Mouse (Mus musculus) urinary bladder, postnatal 36 days (tissue): ENCODE measurements around the gene Fbrsl1.

Experiments used
- DNase-seq, 2 experiments: peaks; one replicate each; pipeline ENCODE4 v3.0.0; 2022; ENCODE audit warnings: low spot score in 2 of 2, mixed read lengths in 1 of 2

The Fbrsl1 gene

GRCm38 (mm10) chr5:110415022-110415421 is 33.3 kb downstream of the Fbrsl1 start:
- DNase-seq, result no peak

- DNase-seq, result no peak
Observed at GRCm38 (mm10) chr5:110413018-110413417, 35.3 kb downstream of the Fbrsl1 start.

- no peak for DNase-seq
Observed at GRCm38 (mm10) chr5:110410386-110410785, 37.9 kb downstream of the Fbrsl1 start.

- no peak for DNase-seq
Observed at GRCm38 (mm10) chr5:110408967-110409366, 39.3 kb downstream of the Fbrsl1 start.

GRCm38 (mm10) chr5:110406065-110406714 is 42.1 kb downstream of the Fbrsl1 start:
- DNase-seq, result no peak

GRCm38 (mm10) chr5:110403931-110404330 is 44.4 kb downstream of the Fbrsl1 start:
- DNase-seq, result no peak

- DNase-seq, result no peak
Observed at GRCm38 (mm10) chr5:110402557-110402956, 45.7 kb downstream of the Fbrsl1 start.

GRCm38 (mm10) chr5:110401101-110401500 is 47.2 kb downstream of the Fbrsl1 start:
- no peak for DNase-seq

GRCm38 (mm10) chr5:110395006-110395661 is 53.2 kb downstream of the Fbrsl1 start:
- DNase-seq, result no peak

- no peak for DNase-seq
Observed at GRCm38 (mm10) chr5:110392727-110393126, 55.6 kb downstream of the Fbrsl1 start.

GRCm38 (mm10) chr5:110390631-110391030 is 57.7 kb downstream of the Fbrsl1 start:
- DNase-seq, result no peak

GRCm38 (mm10) chr5:110387332-110387731 is 61.0 kb downstream of the Fbrsl1 start:
- DNase-seq, result no peak

- DNase-seq, result peak; percentile 70 to 73
Observed at GRCm38 (mm10) chr5:110386371-110387330, 61.7 kb downstream of the Fbrsl1 start.

- no peak for DNase-seq
Observed at GRCm38 (mm10) chr5:110385263-110385662, 63.0 kb downstream of the Fbrsl1 start.

- no peak for DNase-seq
Observed at GRCm38 (mm10) chr5:110384491-110384890, 63.8 kb downstream of the Fbrsl1 start.

- DNase-seq, result no peak
Observed at GRCm38 (mm10) chr5:110379823-110380222, 68.5 kb downstream of the Fbrsl1 start.

- DNase-seq, result no peak
Observed at GRCm38 (mm10) chr5:110379086-110379485, 69.2 kb downstream of the Fbrsl1 start.

- no peak for DNase-seq
Observed at GRCm38 (mm10) chr5:110378181-110378583, 70.1 kb downstream of the Fbrsl1 start.

GRCm38 (mm10) chr5:110376802-110377433 is 71.4 kb downstream of the Fbrsl1 start:
- DNase-seq, result peak; percentile 66 to 70

GRCm38 (mm10) chr5:110363822-110364545 is 84.3 kb downstream of the Fbrsl1 start:
- DNase-seq, result no peak

GRCm38 (mm10) chr5:110363179-110363821 is 85.0 kb downstream of the Fbrsl1 start:
- peak; percentile 60 to 75 for DNase-seq
